Mouse (Mus musculus): ENCODE data around the gene Otulinl. TPM values are rescaled to one million over a fixed set of nuclear protein-coding genes. Genes with fewer than 3 reads are reported as not detected.
A peak's percentile ranks its signal among the peaks of the same experiment; 100 is the strongest.

Otulinl gene
- polyA plus RNA-seq, 1 experiment from 2014 or later = 8.8 TPM

GRCm38 (mm10) chr15:27620475-27621185 is 60.7 kb downstream of the Otulinl start:
- H3K4me1 ChIP-seq = no peaks in the 10 kb centered on the region
- no peak overlapping the region for H3K27ac ChIP-seq
- no peak overlapping the region for H3K9ac ChIP-seq
- no peaks in the 10 kb centered on the region for H3K9me3 ChIP-seq (replicated peaks)
- H3K36me3 ChIP-seq (ENCODE audit: poor library complexity, severe bottlenecking) = peaks cover 58% of the 10 kb centered on the region
- H3K4me3 ChIP-seq = no peak overlapping the region
- no peak overlapping the region for H3K4me2 ChIP-seq
- ATAC-seq = no peak
- 85% methylated on average over 6 of the region's 6 CpGs for WGBS
- H3K27me3 ChIP-seq = no peaks in the 10 kb centered on the region

- ATAC-seq = no peak
- Histone ChIP-seq H3K36me3 (ENCODE audit: poor library complexity, severe bottlenecking) (peaks cover 62% of the 10 kb centered on the region), H3K9ac (no peak overlapping the region), H3K4me1 (no peaks in the 10 kb centered on the region), H3K27ac (no peak overlapping the region), H3K4me3 (no peak overlapping the region), H3K4me2 (no peak overlapping the region), H3K27me3 (no peaks in the 10 kb centered on the region), H3K9me3 (replicated peaks) (no peaks in the 10 kb centered on the region)
- WGBS = 86% methylated on average over 3 of the region's 3 CpGs
Observed at GRCm38 (mm10) chr15:27619683-27620082, 61.7 kb downstream of the Otulinl start.

GRCm38 (mm10) chr15:27618778-27619533 is 62.4 kb downstream of the Otulinl start:
- peaks cover 69% of the 10 kb centered on the region for H3K36me3 ChIP-seq (ENCODE audit: poor library complexity, severe bottlenecking)
- WGBS = 92% methylated on average over 6 of the region's 6 CpGs
- no peaks in the 10 kb centered on the region for H3K4me1 ChIP-seq
- no peak overlapping the region for H3K4me2 ChIP-seq
- no peak overlapping the region for H3K27ac ChIP-seq
- H3K27me3 ChIP-seq = no peaks in the 10 kb centered on the region
- no peak overlapping the region for H3K4me3 ChIP-seq
- ATAC-seq = no peak
- no peaks in the 10 kb centered on the region for H3K9me3 ChIP-seq (replicated peaks)
- H3K9ac ChIP-seq = no peak overlapping the region

- Histone ChIP-seq H3K9me3 (replicated peaks) (no peaks in the 10 kb centered on the region), H3K4me1 (no peaks in the 10 kb centered on the region), H3K4me2 (no peak overlapping the region), H3K27ac (no peak overlapping the region), H3K27me3 (no peaks in the 10 kb centered on the region), H3K9ac (no peak overlapping the region), H3K36me3 (ENCODE audit: poor library complexity, severe bottlenecking) (peaks cover 63% of the 10 kb centered on the region), H3K4me3 (no peak overlapping the region)
- ATAC-seq = no peak
- WGBS = 89% methylated on average over 3 of the region's 3 CpGs
Observed at GRCm38 (mm10) chr15:27617227-27617626, 64.2 kb downstream of the Otulinl start.

- no peak for ATAC-seq
- H3K4me3 ChIP-seq = no peak overlapping the region
- peaks cover 64% of the 10 kb centered on the region for H3K36me3 ChIP-seq (ENCODE audit: poor library complexity, severe bottlenecking)
- H3K4me1 ChIP-seq = no peaks in the 10 kb centered on the region
- H3K9me3 ChIP-seq (replicated peaks) = no peaks in the 10 kb centered on the region
- H3K4me2 ChIP-seq = no peak overlapping the region
- H3K9ac ChIP-seq = no peak overlapping the region
- H3K27ac ChIP-seq = no peak overlapping the region
- H3K27me3 ChIP-seq = no peaks in the 10 kb centered on the region
- 89% methylated on average over 4 of the region's 4 CpGs for WGBS
Observed at GRCm38 (mm10) chr15:27616159-27616558, 65.2 kb downstream of the Otulinl start.

GRCm38 (mm10) chr15:27613255-27613654 is 68.1 kb downstream of the Otulinl start:
- H3K4me2 ChIP-seq = no peak overlapping the region
- H3K9me3 ChIP-seq (replicated peaks) = no peaks in the 10 kb centered on the region
- H3K9ac ChIP-seq = no peak overlapping the region
- no peak for ATAC-seq
- no peaks in the 10 kb centered on the region for H3K27me3 ChIP-seq
- H3K36me3 ChIP-seq (ENCODE audit: poor library complexity, severe bottlenecking) = peaks cover 61% of the 10 kb centered on the region
- H3K27ac ChIP-seq = no peak overlapping the region
- no peak overlapping the region for H3K4me3 ChIP-seq
- 89% methylated on average over 4 of the region's 4 CpGs for WGBS
- no peaks in the 10 kb centered on the region for H3K4me1 ChIP-seq

GRCm38 (mm10) chr15:27612533-27613221 is 68.7 kb downstream of the Otulinl start:
- Histone ChIP-seq H3K36me3 (ENCODE audit: poor library complexity, severe bottlenecking) (peaks cover 60% of the 10 kb centered on the region), H3K4me3 (no peak overlapping the region), H3K9me3 (replicated peaks) (no peaks in the 10 kb centered on the region), H3K9ac (no peak overlapping the region), H3K27ac (no peak overlapping the region), H3K4me2 (no peak overlapping the region), H3K4me1 (no peaks in the 10 kb centered on the region), H3K27me3 (no peaks in the 10 kb centered on the region)
- ATAC-seq = peak; percentile 90
- 46% methylated on average over 6 of the region's 6 CpGs for WGBS

GRCm38 (mm10) chr15:27609554-27609953 is 71.8 kb downstream of the Otulinl start:
- Histone ChIP-seq H3K4me2 (no peak overlapping the region), H3K4me3 (no peak overlapping the region), H3K27me3 (no peaks in the 10 kb centered on the region), H3K4me1 (no peaks in the 10 kb centered on the region), H3K9ac (no peak overlapping the region), H3K9me3 (replicated peaks) (no peaks in the 10 kb centered on the region), H3K36me3 (ENCODE audit: poor library complexity, severe bottlenecking) (peaks cover 61% of the 10 kb centered on the region), H3K27ac (no peak overlapping the region)
- WGBS = 82% methylated on average over 4 of the region's 4 CpGs
- ATAC-seq = no peak

GRCm38 (mm10) chr15:27605252-27605651 is 76.1 kb downstream of the Otulinl start:
- 85% methylated on average over 3 of the region's 3 CpGs for WGBS
- no peaks in the 10 kb centered on the region for H3K27me3 ChIP-seq

More at GRCm38 (mm10) chr15:27605252-27605651, 76.1 kb downstream of the Otulinl start:
- Histone ChIP-seq H3K4me3 (no peak overlapping the region), H3K36me3 (ENCODE audit: poor library complexity, severe bottlenecking) (peaks cover 53% of the 10 kb centered on the region), H3K27ac (no peak overlapping the region), H3K4me1 (no peaks in the 10 kb centered on the region), H3K9me3 (replicated peaks) (no peaks in the 10 kb centered on the region), H3K9ac (no peak overlapping the region), H3K4me2 (no peak overlapping the region)
- no peak for ATAC-seq

Other genes with a start within 250 kb of the Otulinl start
- 9.2 and 9.7 TPM in 2 replicates for gene Ank, start 214.9 kb downstream of the Otulinl start, polyA plus RNA-seq (2015; fragmentation: Nextera tagmentation; extraction: Ambion mirVana)
- 26.3 and 29.2 TPM in 2 replicates for gene Otulin, start 50.9 kb downstream of the Otulinl start, polyA plus RNA-seq (2015; fragmentation: Nextera tagmentation; extraction: Ambion mirVana)